Mouse (Mus musculus): ENCODE data around the gene Traf3ip1. TPM values are rescaled to one million over a fixed set of nuclear protein-coding genes. Genes with fewer than 3 reads are reported as not detected.

Gene Traf3ip1
- total RNA-seq, 2 experiments from 2014 or later, result 4.4 to 5.3 TPM

DNA sequence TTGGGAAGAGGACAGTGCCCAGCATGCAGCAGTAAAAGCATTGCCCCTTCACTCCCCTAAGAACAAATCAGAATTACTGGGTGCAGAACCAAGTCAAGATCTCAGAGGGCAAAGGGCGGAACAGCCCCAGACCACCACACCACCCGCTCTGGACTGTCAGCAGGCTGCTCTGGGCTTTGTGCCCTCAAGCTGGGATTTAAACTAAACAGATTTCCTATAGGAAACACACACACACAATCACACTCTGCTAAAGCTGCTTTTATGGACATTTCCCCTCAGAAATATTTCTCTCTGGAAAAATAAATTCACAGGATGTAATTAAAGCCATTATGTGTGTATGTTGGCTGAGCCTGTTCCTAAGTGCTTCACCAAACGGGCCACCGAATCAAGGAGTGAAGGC lies 37.8 kb downstream of the Traf3ip1 start:
- no peak for DNase-seq
- intact Hi-C loops (cut with DNase I), result no loop called here

DNA sequence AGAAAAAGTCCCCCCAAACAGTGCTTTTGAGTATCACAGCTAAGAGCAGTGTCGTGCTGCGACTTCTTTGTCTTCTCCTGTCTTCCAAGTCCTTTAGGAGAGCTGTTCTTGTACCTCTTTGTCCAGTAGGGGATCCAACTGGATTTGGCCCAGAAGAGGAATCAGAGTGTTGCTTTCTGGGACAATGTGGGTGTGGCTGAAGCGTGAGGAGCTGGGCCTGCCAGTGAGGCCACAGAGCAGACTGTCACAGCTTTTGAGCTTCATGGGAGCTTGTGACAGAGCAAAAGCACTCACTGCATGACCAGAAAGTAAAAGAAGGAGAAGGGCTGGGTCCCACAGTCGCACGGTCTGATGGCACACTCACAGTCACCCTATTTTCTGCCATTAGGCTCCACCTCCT lies 38.4 kb downstream of the Traf3ip1 start:
- intact Hi-C loops (cut with DNase I), result no loop called here
- peak; percentile 39 to 60 for DNase-seq

DNA sequence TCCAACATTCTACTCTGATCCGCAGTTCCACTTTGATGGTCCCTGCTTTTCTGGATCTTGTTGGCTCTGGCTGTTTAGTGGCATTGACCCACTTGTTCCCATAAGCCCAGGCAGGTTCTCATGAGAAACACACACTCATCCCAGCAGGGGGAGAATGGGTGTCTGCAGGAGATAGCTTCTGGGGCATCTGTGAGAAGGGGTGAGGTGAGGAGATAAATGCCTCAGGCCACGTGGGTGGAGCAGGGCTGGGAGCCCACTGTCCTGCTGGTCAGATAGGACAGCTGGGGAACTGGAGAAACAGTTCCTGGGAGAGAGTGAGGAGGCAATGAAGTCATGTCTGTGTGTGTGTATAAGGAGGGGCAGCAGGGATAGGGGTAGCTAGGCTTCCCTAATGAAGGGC lies 39.0 kb downstream of the Traf3ip1 start:
- intact Hi-C loops (cut with DNase I), result no loop called here
- DNase-seq, result peak; percentile 42 to 43

DNA sequence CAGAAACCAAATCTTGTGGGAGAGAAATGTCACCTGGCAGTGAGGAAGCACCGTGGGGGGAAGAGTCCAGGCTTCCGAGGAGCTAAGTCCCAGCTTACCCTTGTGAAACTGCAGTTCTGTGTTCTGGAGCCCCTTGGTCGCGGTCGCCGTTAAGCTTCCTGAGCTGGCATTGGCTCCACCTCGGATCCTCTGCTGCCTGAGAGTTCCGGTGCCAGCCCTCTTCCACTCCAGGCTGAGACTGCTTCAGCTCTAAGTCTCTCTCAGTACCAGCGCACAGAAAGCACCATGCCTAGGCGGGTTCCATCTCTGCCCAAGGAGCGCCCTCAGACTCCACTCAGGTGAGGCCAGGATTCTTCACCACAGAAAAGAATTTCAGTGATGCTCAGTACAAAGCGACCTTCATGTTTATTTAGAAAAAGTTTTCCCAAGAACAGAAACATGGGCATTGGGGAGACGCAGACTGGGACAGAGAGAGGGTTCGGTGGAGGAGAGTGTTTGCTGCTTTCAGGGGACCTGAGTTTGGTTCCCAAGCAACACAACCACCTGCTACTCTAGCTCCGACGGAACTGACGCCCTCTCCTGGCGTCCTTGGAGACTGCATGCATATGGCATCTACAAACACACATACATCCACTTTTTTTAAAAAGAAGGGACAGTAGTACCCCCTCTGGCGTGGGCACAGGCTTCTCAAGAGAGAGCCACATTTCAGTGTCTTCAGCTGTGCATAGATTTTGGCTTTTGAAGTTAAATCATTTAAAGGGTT lies 39.7 kb downstream of the Traf3ip1 start:
- intact Hi-C loops (cut with DNase I), result no loop called here
- no peak for DNase-seq

DNA sequence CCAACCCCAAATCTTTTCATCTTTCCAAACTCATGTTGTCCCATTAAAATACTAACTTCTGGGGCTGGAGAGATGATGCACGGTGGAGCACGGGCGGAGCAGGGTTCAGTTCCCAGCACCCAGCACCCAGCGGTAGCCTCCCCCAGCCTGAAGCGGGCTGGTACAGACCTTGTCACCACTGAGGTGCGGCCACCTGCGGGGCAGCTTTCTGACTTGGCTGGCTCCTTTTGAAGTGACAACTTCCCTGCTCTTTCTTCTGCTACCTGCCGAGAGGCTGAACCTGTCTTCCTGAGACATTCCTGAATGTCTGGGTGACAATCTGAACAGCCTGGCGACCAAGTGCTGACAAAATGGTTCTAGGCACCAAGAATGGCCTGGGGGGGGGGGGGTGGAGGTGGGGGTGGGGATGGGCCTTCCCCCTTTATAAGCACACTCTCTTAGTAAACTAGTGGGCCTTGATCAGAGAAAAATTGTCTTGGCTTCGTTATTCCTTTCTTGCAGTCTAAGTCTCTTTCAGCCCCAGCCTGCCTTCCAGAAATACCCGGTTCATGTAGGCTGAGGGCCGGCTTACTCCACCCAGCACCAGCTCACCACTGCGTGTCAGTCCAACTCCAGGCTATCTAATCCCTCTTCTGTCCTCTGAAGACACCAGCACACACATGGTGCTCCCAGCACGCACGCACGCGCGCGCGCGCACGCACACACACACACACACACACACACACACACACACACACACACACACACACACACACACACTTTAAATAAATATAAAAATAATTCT lies 43.5 kb downstream of the Traf3ip1 start:
- intact Hi-C loops (cut with DNase I), result no loop called here
- DNase-seq, result no peak

DNA sequence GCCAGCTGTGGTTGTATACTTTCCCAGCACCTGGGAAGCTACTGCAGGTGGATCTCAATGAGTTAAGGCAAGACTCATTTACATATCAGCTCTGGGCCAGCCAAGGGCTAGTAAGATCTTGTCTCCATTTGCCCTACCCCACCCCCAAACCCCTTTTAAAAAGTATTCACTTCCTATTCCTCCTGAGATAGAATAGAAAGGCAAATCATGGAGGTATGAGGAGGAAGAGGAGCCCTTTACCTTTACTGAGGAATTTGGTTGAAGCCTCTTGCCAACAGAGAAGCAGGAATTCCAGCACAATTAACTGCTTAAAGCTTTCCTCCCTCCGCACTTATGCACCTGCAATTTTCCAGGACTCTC lies 44.1 kb downstream of the Traf3ip1 start:
- intact Hi-C loops (cut with DNase I), result no loop called here

DNA sequence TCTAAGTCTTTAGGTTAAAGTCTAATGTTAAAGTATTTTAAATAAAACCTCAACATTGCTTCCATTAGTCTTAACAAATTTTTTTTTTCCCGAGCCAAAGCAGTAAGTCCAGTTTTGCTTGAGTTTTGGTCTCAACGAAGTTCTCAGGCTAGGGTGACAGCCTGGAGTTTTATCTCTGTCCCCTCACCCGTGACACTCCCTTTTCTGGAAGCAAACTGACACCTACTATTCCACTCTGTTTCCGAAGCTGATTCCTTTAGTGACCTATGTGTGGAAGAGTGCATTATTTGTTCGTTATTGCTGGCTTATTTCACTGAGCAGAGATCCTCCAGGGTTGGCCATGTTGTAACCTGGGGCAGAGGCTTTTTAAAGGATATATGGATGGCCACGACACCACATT lies 44.8 kb downstream of the Traf3ip1 start:
- intact Hi-C loops (cut with DNase I), result no loop called here
- no peak for DNase-seq

More for the DNA sequence above, 44.1 kb downstream of the Traf3ip1 start:
- DNase-seq, result no peak

DNA sequence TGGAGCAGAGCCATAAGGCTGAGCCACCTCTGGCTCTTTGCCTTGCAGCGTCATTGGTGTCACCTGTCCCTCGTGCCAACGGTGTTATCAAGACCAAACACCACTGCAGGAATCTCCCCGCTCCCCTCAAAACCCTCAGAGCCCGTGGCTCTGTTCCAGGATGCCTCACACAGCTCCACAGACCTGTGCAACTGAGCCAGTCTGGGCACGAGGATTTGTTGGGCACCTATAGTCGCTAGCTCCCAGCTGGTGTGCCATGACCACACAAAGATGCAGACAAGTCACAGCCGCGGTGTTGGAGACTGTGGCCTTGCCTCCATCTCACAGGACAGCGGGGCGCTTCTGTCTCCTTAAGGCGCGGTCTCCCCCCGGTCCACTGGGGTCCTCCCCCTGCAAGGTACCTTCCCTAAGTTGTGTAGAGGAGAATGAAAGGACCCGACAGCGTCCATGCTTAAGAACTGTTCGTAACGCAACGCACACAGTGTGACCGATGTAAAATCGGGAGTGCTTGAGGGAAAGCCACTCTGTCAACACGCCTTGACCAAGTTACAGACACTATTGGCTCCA lies 45.3 kb downstream of the Traf3ip1 start:
- intact Hi-C loops (cut with DNase I), result no loop called here
- DNase-seq, result peak; percentile 38

DNA sequence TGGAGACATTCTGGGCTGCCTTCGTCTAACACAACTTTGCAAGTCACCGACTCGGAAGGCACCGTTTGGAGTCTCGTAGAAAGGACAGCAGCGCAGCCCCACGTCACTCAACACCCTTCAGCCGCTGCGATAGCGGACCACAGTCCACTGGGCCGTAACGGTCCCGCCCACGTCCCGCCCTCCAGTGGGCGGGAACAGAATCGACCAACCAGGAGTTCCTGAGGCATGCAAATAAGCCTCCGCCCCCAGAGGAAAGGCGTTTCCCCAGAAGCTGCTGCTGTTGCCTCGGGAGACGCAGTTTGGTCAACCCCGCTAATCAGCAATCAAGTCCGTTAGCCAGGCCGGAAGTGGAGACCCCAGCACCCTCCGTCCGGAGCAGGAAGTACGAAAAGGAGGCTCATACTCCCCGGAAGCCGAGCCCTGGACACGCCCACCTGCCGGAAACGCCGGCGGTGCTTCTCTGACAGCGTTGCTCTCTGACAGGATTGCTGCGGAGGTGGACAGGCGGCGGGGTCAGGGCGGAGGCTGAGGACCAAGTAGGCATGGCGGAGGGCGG lies 45.9 kb downstream of the Traf3ip1 start, which contains the start of gene Asb1:
Gene Asb1 (plus strand): TSS at position 274 of the 556 bp plus-strand sequence.
- intact Hi-C loops (cut with DNase I), result no loop called here
- DNase-seq, result peak; percentile 96 to 97

DNA sequence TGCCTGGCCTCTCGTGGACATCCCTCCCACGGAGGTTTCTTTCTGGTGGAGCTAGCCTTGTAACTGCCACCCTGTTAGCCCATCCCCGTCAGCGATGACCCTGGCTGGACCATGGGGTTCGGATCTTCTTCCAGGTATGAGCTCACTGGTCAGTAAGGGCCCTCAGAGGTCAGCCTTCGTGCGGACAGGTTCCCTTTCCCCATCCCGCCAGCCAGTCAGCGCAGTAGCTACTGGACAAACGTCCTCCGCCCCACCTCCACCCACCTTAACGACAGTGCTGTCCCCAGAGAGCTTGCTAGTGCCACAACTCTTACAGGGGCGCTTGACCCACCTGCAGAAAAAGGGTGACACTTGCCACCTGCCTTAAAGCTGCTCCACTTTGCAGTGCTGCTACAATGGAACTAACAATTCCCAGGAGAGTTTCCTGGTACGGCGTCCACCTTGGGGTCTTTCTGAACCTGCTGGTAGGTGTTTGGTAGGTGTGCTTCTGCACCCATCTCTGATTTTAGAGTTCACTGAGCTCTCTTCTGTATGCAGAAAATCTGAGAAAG lies 46.7 kb downstream of the Traf3ip1 start:
- intact Hi-C loops (cut with DNase I), result no loop called here
- no peak for DNase-seq

DNA sequence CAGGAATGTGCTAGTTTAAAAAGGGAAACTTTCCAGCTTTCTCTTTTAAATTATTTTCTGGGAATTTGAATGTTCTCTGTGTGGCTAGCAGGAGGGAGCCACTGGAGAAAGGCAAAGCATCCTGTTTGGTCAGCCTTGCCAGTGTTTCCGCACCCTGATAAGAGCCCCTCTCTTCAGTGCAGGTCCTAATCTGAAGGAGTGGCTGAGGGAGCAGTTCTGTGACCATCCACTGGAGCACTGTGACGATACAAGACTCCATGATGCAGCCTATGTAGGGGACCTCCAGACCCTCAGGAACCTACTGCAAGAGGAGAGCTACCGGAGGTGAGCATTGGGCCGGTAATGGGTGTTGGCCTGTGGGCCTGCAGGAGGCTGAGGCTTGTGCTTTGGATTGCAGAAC lies 49.5 kb downstream of the Traf3ip1 start:
- intact Hi-C loops (cut with DNase I), result no loop called here
- DNase-seq, result no peak

DNA sequence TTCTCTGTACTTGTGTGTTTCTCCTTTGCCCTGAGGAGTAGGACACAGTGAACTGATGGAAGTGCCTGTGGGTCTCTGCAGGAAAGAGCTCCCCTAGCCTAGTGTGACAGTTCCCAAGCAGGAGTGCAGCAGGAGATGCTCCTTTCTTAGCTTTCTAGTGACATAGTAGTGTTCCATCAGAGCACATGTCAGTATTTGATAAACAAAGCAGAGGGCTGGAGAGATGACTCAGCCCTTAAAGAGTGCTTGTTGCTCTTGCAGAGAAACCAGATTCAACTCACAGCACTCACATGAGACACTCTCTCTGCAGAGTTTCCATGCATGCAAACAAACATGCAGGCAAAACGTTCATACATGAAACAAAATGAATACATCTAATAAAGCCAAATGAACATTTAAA lies 50.8 kb downstream of the Traf3ip1 start:
- no peak for DNase-seq
- intact Hi-C loops (cut with DNase I), result no loop called here

DNA sequence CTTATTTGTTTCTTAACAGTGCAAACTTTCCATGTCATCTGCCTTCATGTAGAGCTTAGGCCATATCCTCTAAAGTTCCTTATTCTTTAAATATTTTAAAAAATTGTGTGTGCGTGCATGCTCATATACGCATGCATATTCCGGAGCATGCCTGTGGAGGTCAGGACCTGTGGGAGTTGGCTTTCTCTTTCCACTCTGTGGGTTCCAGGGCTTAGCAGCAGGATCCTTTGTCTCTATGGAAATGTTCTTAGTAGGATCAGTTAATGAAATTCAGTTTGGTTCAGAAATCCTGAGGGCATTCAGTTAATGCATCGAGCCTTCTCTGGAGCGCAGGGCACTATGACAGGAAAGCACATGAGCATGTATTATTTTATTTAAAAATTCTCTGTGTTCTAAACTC lies 53.1 kb downstream of the Traf3ip1 start:
- intact Hi-C loops (cut with DNase I), result no loop called here
- no peak for DNase-seq

DNA sequence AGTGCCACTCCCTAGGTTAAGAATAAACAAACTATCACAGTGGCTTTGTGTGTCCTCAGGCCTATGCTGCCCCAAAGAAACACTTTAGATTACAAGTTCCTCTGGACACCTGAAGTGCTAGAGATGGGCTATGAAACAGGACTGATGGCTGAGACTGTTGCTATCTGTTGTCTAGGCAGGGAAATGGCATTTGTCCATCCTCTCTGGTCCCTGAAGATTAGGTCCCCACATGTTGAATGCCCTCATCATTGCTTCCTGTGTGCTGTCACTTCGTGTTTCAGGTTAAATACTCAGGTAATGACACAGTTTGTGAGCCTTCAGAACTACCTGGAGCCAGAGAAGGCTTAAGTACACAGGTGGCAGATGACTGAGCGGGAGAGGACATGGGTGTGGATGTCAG lies 54.6 kb downstream of the Traf3ip1 start:
- no peak for DNase-seq
- intact Hi-C loops (cut with DNase I), result no loop called here

DNA sequence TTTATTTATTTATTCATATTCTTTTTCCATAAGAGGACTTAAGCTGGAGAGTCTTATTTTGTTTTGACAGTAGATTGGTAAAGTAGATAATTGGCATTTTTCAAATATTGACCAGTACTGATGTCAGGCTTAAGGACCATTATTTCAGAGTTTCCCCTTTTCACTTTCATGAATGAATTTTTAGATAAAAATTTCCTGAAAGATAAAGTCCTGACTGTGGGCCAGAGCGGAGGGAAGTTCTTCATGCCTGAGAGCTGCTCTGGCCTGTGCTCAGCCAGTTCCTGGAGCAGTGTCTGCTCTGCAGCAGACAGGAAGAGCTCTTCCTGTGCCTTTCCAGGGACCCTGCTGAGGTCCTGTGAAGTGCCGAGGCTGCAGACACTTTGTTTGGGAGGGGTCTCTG lies 62.7 kb downstream of the Traf3ip1 start:
- intact Hi-C loops (cut with DNase I), result no loop called here
- DNase-seq, result no peak

DNA sequence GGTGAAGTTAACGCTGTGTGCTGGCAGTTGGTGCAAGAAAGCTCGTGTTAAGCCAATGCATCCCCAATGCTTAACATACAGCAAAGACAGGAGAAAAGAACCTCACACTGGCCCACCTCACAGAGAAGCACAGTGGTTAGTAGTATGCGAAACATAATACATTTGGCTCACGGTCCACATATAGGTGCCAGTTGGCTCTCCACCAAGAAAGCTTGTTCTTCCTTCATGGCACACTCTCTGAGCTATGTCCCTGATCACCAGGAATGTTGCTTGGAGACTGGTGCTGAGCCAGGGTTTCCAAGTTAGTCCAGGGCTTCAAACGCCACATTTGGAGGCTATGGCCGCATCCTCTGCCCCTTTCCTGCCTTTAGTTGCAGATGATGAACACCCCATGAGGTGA lies 66.8 kb downstream of the Traf3ip1 start:
- no peak for DNase-seq
- intact Hi-C loops (cut with DNase I), result no loop called here

DNA sequence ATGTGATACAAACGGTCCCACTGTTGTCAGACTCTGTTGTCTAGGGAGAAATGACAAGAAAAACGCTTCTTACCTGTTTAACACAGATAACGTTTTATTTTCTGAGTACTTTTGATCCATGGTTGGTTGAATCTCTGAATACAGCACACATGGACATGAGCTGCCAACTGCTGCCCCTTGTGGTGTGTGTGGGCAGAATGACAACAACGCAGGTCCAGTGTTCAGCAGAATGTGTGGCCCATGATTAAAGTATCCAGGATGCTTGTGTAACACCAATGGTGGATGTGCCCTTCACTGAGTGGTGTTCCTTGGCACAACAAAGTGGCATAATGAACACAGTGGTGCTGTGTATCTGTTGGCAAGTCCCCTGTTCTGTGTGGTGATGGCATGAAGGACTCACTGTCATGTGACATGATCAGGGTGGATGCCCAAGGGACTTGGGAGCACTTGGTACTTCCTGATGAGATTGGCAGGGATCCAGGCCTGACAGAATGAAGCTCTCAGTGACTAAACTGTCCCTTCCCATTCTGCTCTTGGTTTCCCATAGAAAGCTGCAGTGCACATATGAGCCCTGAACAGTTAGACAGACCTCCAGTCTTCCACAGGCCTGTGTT lies 68.6 kb downstream of the Traf3ip1 start:
- intact Hi-C loops (cut with DNase I), result no loop called here

DNA sequence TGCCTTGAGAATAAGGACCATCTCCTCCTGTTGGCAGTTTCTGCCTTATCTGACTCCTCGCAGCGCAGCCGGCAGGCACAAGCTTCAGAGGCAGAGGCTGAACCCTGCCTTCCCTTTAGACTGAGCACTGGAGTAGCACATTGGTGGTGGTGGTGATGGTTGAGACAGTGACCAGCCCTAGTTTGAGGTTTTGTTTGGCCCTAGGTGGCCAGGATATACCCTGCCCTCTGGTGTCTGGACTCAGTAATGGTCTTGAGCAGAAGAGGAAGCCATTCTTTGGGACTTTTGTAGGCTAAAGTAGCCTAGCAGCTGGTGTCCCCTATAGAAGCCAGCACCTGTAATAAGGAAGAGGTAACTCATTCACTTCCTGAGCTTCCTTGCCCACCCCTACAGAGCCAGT lies 69.6 kb downstream of the Traf3ip1 start:
- intact Hi-C loops (cut with DNase I), result loop anchor here (1.0 kb wide), 1 partner anchor 41 kb away; no protein-coding TSS in a partner anchor
- peak; percentile 17 to 35 for DNase-seq

More for the DNA sequence above, 68.6 kb downstream of the Traf3ip1 start:
- peak in 1 of 2 experiments; percentile 9 for DNase-seq

DNA sequence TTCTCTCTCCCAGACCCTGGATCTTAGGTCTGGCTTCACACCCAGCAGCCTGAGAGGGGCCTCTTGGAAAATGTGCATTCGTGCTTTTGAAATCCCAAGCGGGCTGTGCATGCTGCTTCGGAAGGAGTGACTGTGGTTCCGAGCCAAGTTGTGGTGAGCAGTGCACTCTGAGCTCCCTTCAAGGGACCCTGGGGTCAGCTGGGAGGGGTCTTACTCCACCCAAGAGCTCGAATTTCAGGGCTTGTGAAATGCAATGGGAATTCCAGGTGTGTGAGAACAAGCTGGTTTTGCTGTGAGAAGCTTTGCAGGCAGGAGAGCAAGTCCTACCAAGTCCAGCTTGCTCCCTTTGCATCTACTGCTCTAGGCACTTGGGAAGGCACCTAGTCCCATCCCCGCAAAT lies 70.2 kb downstream of the Traf3ip1 start:
- DNase-seq, result no peak
- intact Hi-C loops (cut with DNase I), result loop anchor here (1.0 kb wide), 1 partner anchor 41 kb away; no protein-coding TSS in a partner anchor

DNA sequence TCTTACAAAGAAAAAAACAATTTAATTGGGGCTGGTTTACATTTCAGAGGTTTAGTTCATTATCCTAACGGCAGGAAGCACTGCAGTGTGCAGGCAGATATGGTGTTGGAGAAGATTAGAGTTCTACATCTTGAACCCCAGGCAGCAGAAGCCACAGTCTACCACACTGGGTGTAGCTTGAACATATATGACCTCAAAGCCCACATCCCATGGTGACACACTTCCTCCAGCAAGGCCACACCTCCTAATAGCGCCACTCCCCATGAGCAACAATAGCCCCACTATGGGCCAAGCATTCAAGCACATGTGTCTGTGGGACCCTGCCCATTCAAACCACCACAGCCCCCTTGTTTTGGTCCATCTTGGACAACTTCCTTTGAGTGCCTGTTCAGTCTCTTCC lies 72.8 kb downstream of the Traf3ip1 start:
- no peak for DNase-seq
- intact Hi-C loops (cut with DNase I), result no loop called here

DNA sequence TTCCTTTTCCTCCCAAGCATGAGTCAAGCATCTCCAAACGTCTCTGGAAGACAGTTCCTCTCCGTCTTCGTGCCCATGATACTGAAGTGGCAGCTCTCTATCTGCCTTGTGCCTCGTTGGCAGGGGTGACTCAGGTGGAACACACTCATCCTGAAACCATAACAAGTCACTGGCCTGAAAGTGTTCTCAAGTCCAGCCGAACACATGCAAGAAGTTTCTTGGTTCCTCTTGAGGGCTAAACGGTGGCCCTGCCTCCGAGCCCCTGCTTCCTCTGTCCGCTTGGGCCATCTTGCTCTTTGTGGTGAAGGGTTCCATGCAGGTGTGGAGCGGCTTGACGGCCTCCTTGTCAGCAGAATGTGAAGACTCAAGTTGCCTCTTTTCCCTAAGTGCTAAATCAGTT lies 78.0 kb downstream of the Traf3ip1 start:
- intact Hi-C loops (cut with DNase I), result loop anchor here (5.0 kb wide), 1 partner anchor 300 kb away; no protein-coding TSS in a partner anchor
- DNase-seq, result no peak

Data from heart, postnatal 10 days (tissue).